Mouse (Mus musculus) MEL (cell line): ENCODE measurements around the gene Cnppd1. TPM values are rescaled to one million over a fixed set of nuclear protein-coding genes. Genes with fewer than 3 reads are reported as not detected.

Experiments
- DNase-seq: peaks from one replicate; pipeline ENCODE4 v3.0.0; 2011; ENCODE audit warnings: low read depth, low spot score
- H3K27ac ChIP-seq: 2 replicates; pipeline ENCODE4 v1.5.1; 2012; ENCODE audit warnings: low read depth, mild to moderate bottlenecking, control low read depth, low read length, moderate library complexity; ENCODE audit not compliant: control insufficient read depth
- H3K27me3 ChIP-seq, 2 experiments: fragments of 150-350 bp in 1 of 2; sonication (generic) in 1 of 2; 2 replicates each; pipeline ENCODE4 v1.6.1; 2012; ENCODE audit warnings: low read length in 2 of 2, mild to moderate bottlenecking in 2 of 2, improper control_type of control experiment in 1 of 2, moderate library complexity in 1 of 2; ENCODE audit not compliant: insufficient read depth in 2 of 2, control insufficient read depth in 1 of 2
- H3K36me3 ChIP-seq, 2 experiments: 2 replicates each; pipeline ENCODE4 v1.6.1; 2012 to 2014; ENCODE audit warnings: low read length in 2 of 2, improper control_type of control experiment in 1 of 2, inconsistent platforms in 1 of 2, mild to moderate bottlenecking in 1 of 2; ENCODE audit not compliant: insufficient read depth in 2 of 2, control insufficient read depth in 1 of 2
- H3K4me1 ChIP-seq, 2 experiments: fragments of 150-350 bp in 1 of 2; sonication (generic) in 1 of 2; 2 replicates each; pipeline ENCODE4 v1.6.1; 2012; ENCODE audit warnings: low read length in 2 of 2, improper control_type of control experiment in 1 of 2, mild to moderate bottlenecking in 1 of 2; ENCODE audit not compliant: insufficient read depth in 2 of 2, control insufficient read depth in 1 of 2
- H3K4me3 ChIP-seq, 2 experiments: fragments of 150-350 bp in 1 of 2; sonication (generic) in 1 of 2; 2 replicates each; pipeline ENCODE4 v1.5.1; 2012; ENCODE audit warnings: low read depth in 2 of 2, low read length in 2 of 2, mild to moderate bottlenecking in 2 of 2, moderate library complexity in 2 of 2, control low read depth in 1 of 2, improper control_type of control experiment in 1 of 2; ENCODE audit not compliant: control insufficient read depth in 1 of 2, insufficient read depth in 1 of 2
- H3K79me2 ChIP-seq: 2 replicates; pipeline ENCODE4 v1.6.1; 2012; ENCODE audit warnings: mild to moderate bottlenecking, low read length, moderate library complexity; ENCODE audit not compliant: control insufficient read depth, poor library complexity, insufficient read depth
- H3K9ac ChIP-seq: 2 replicates; pipeline ENCODE4 v1.6.1; 2012; ENCODE audit warnings: low read depth, mild to moderate bottlenecking, control low read depth, low read length, moderate library complexity; ENCODE audit not compliant: control insufficient read depth, poor library complexity, severe bottlenecking
- H3K9me3 ChIP-seq: fragments of 150-350 bp; sonication (generic); replicated peaks from 2 replicates; pipeline ENCODE4 v1.6.1; 2012; ENCODE audit warnings: mild to moderate bottlenecking, low read length, improper control_type of control experiment, moderate library complexity; ENCODE audit not compliant: insufficient read depth
- BHLHE40 ChIP-seq: IDR thresholded peaks from 2 replicates; pipeline ENCODE4 v1.6.1; 2012; ENCODE audit warnings: low read depth, mild to moderate bottlenecking, inconsistent platforms, low read length, improper control_type of control experiment, borderline replicate concordance
- CHD1 ChIP-seq: IDR thresholded peaks from 2 replicates; pipeline ENCODE4 v1.6.1; 2012; ENCODE audit warnings: low read depth, mild to moderate bottlenecking, inconsistent platforms, low read length, improper control_type of control experiment
- CHD2 ChIP-seq: IDR thresholded peaks from 2 replicates; pipeline ENCODE4 v1.6.1; 2011; ENCODE audit warnings: low read length, improper control_type of control experiment
- ELF1 ChIP-seq: IDR thresholded peaks from 2 replicates; pipeline ENCODE4 v1.6.1; 2014; ENCODE audit warnings: low read depth, mild to moderate bottlenecking, inconsistent platforms, low read length, improper control_type of control experiment, moderate library complexity
- ETS1 ChIP-seq: IDR thresholded peaks from 2 replicates; pipeline ENCODE4 v1.6.1; 2012; ENCODE audit warnings: low read depth, mild to moderate bottlenecking, inconsistent platforms, low read length, improper control_type of control experiment, moderate library complexity
- HCFC1 ChIP-seq: IDR thresholded peaks from 2 replicates; pipeline ENCODE4 v1.6.1; 2012; ENCODE audit warnings: low read depth, mild to moderate bottlenecking, inconsistent platforms, low read length, improper control_type of control experiment, moderate library complexity
- MAX ChIP-seq: IDR thresholded peaks from 2 replicates; pipeline ENCODE4 v1.6.1; 2011; ENCODE audit warnings: low read length, improper control_type of control experiment
- MAZ ChIP-seq: IDR thresholded peaks from 2 replicates; pipeline ENCODE4 v1.6.1; 2012; ENCODE audit warnings: low read depth, mild to moderate bottlenecking, inconsistent platforms, low read length, improper control_type of control experiment
- MEF2A ChIP-seq: IDR thresholded peaks from 2 replicates; pipeline ENCODE4 v1.6.1; 2014; ENCODE audit warnings: low read depth, mild to moderate bottlenecking, inconsistent platforms, low read length, improper control_type of control experiment; ENCODE audit not compliant: poor library complexity, insufficient replicate concordance, severe bottlenecking; ENCODE audit errors: extremely low read depth
- MXI1 ChIP-seq: IDR thresholded peaks from 2 replicates; pipeline ENCODE4 v1.6.1; 2011; ENCODE audit warnings: mild to moderate bottlenecking, low read depth, low read length, improper control_type of control experiment
- MYC ChIP-seq: IDR thresholded peaks from 2 replicates; pipeline ENCODE4 v1.6.1; 2011; ENCODE audit warnings: low read depth, mild to moderate bottlenecking, low read length, improper control_type of control experiment, moderate library complexity
- NELFE ChIP-seq: IDR thresholded peaks from 2 replicates; pipeline ENCODE4 v1.6.1; 2011; ENCODE audit warnings: low read depth, low read length, improper control_type of control experiment
- POLR2A ChIP-seq, 2 experiments: IDR thresholded peaks; 2 replicates each; pipeline ENCODE4 v1.6.1; 2011 to 2012; ENCODE audit warnings: low read length in 2 of 2, mild to moderate bottlenecking in 2 of 2, control low read depth in 1 of 2, improper control_type of control experiment in 1 of 2, low read depth in 1 of 2, moderate library complexity in 1 of 2; ENCODE audit not compliant: control insufficient read depth in 1 of 2, insufficient read depth in 1 of 2, poor library complexity in 1 of 2
- POLR2AphosphoS2 ChIP-seq: IDR thresholded peaks from 2 replicates; pipeline ENCODE4 v1.6.1; 2011; ENCODE audit warnings: low read length, improper control_type of control experiment
- POLR2AphosphoS5 ChIP-seq: IDR thresholded peaks from 2 replicates; pipeline ENCODE4 v1.6.1; 2012; ENCODE audit warnings: low read depth, borderline replicate concordance, mild to moderate bottlenecking, inconsistent platforms, low read length, moderate library complexity, mixed read lengths
- RCOR1 ChIP-seq: IDR thresholded peaks from 2 replicates; pipeline ENCODE4 v1.6.1; 2012; ENCODE audit warnings: low read depth, mild to moderate bottlenecking, inconsistent platforms, low read length, improper control_type of control experiment
- SIN3A ChIP-seq: IDR thresholded peaks from 2 replicates; pipeline ENCODE4 v1.6.1; 2012; ENCODE audit warnings: low read length, improper control_type of control experiment, inconsistent platforms
- TBP ChIP-seq: IDR thresholded peaks from 2 replicates; pipeline ENCODE4 v1.8.0; 2011; ENCODE audit warnings: low read depth, low read length, improper control_type of control experiment
- TCF12 ChIP-seq: IDR thresholded peaks from 2 replicates; pipeline ENCODE4 v1.6.1; 2014; ENCODE audit warnings: low read depth, mild to moderate bottlenecking, inconsistent platforms, low read length, improper control_type of control experiment, moderate library complexity
- UBTF ChIP-seq: IDR thresholded peaks from 2 replicates; pipeline ENCODE4 v1.6.1; 2012; ENCODE audit warnings: low read depth, mild to moderate bottlenecking, inconsistent platforms, low read length, improper control_type of control experiment, moderate library complexity, borderline replicate concordance; ENCODE audit not compliant: insufficient read depth
- ZC3H11A ChIP-seq: IDR thresholded peaks from 2 replicates; pipeline ENCODE4 v1.6.1; 2012; ENCODE audit warnings: low read depth, mild to moderate bottlenecking, inconsistent platforms, low read length, improper control_type of control experiment
- ZMIZ1 ChIP-seq: IDR thresholded peaks from 2 replicates; pipeline ENCODE4 v1.6.1; 2012; ENCODE audit warnings: low read depth, mild to moderate bottlenecking, inconsistent platforms, low read length, improper control_type of control experiment, moderate library complexity
- ZNF384 ChIP-seq: IDR thresholded peaks from 2 replicates; pipeline ENCODE4 v1.6.1; 2012; ENCODE audit warnings: low read depth, mild to moderate bottlenecking, inconsistent platforms, low read length, improper control_type of control experiment
- polyA plus RNA-seq, 2 experiments: library from polyadenylated mRNA; stranded (reverse) in 1 of 2; unstranded in 1 of 2; fragments of >175 nt in 1 of 2; fragments of >200 nt in 1 of 2; gene quantifications; 2 replicates each; pipeline versions ENCODE4 v1.2.1 to v1.2.4; 2012; ENCODE audit warnings: low replicate concordance in 2 of 2, low read depth in 1 of 2; ENCODE audit not compliant: insufficient read length in 2 of 2, insufficient read depth in 1 of 2, missing spikeins in 1 of 2
- total RNA-seq: library from RNA; depleted of rRNA; stranded (reverse); fragments of 300-350 nt; gene quantifications from 2 replicates; pipeline ENCODE4 v1.2.3, GENCODE M21; 2012

The Cnppd1 gene
- total and polyA plus RNA-seq, 3 experiments: 54.4 to 314 (median 70.1) TPM

DNA sequence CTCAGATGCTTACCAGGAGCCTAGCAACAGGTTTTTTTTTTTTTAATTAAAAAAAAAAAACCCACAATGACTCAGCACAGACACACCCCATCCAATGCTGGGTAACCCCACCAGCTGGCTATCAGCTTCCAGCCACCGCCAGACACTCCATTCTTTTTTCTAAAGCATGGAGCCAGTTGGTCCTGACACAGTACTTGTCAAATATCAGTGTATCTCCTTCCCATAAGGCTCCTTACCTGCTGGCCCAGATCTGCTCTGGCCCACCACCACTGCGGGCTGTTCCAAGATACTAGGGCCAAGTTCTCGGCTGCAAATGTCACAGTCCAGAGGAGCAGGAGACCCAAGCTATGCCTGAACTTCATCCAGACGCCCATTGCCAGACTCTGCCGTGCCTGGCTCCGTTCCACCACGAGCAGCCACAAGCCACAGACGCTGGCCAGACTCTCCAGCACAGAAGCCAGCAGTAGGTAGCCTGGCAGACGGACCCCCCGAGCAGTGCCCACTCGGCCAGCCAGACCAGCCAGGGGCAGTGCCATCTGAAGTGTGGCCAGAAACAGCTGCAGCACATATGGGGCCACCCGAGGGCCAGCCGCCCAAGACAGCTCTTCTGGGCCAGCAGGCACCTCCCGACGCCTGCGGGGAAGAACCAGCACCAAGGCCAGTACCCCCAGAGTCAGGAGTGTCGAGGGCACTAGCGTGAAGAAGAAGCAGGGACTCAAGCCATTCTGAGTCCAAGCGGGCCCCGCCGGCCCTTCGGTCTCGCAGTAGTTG, 37.0 kb upstream of the Cnppd1 start (continued):
- TF ChIP-seq ZC3H11A (no peak), MEF2A (no peak), BHLHE40 (no peak), CHD1 (no peak), UBTF (no peak), ETS1 (peak; percentile 100)

- Histone ChIP-seq H3K4me1 (peaks cover 0 to 4% of the 10 kb centered on the region in 2 experiments; a peak in 2 of 4 replicates), H3K9ac (peak within 1 kb of the TSS; percentile 65), H3K4me3 (peak within 1 kb of the TSS; percentile 60 to 84), H3K79me2 (no peaks in the 10 kb centered on the region), H3K36me3 (no peaks in the 10 kb centered on the region; a peak in 2 of 4 replicates), H3K27me3 (no peaks in the 10 kb centered on the region), H3K27ac (peak within 1 kb of the TSS; percentile 48; the same call in 1 of the 2 replicates), H3K9me3 (no peaks in the 10 kb centered on the region)
- TF ChIP-seq ETS1 (peak; percentile 44; the same call in 1 of the 2 replicates), RCOR1 (no peak), MAZ (peak; percentile 35; the same call in 1 of the 2 replicates), CHD2 (no peak), MXI1 (peak; percentile 52), ZMIZ1 (peak; percentile 59; the same call in 1 of the 2 replicates), NELFE (peak; percentile 56), SIN3A (peak; percentile 68), MAX (peak; percentile 40; the same call in 1 of the 2 replicates), ZNF384 (peak; percentile 67), MYC (0 out of 2 replicates have a peak, but pooled peaks have one; percentile 44), ELF1 (no peak), HCFC1 (peak; percentile 64), POLR2AphosphoS2 (peak; percentile 45; the same call in 1 of the 2 replicates), POLR2AphosphoS5 (no peak), POLR2A (IDR thresholded peaks at IDR 0.05; ENCODE audit: control insufficient read depth in 1 of 2, insufficient read depth in 1 of 2, low read depth in 1 of 2, low read length in 2 of 2, poor library complexity in 1 of 2) (peak; percentile 60 to 80; a peak in 3 of 4 replicates), TBP (peak; percentile 38; the same call in 1 of the 2 replicates), BHLHE40 (no peak), TCF12 (peak; percentile 68)
- DNase-seq: peak; percentile 97
Measured at GRCm38 (mm10) chr1:75168472-75169464, 26.3 kb upstream of the Cnppd1 start, which contains the start of gene Zfand2b. Gene Zfand2b, plus strand, starts transcription at chr1:75168646.
